In genomic region chr8:114810470-114810869, GRCm38 (mm10) we compare ENCODE assay signal across 22 mouse cellular contexts.
"Had no signal": no experiment of that assay in that cellular context is flagged by ENCODE, and none has a peak within 500 bp of the region (broad histone marks: within the 10 kb centered on the region; RNA-seq: fewer than 3 reads in every experiment).

No protein-coding gene starts in this region.

- H3K9ac ChIP-seq: liver, embryonic 15.5 days; liver, postnatal 0 days; lung, embryonic 15.5 days; midbrain, embryonic 13.5 days; neural tube, embryonic 13.5 days; neural tube, embryonic 15.5 days had no signal

- H3K36me3 ChIP-seq: liver, embryonic 15.5 days; lung, embryonic 15.5 days; midbrain, embryonic 13.5 days; neural tube, embryonic 13.5 days; neural tube, embryonic 15.5 days had no signal

- ATAC-seq: liver, postnatal 0 days; lung, postnatal 0 days; midbrain, embryonic 13.5 days; midbrain, embryonic 16.5 days had no signal

- H3K4me3 ChIP-seq: liver, embryonic 15.5 days; lung, embryonic 15.5 days; megakaryocyte, embryonic 14.5 days; midbrain, embryonic 13.5 days; myocyte; neural tube, embryonic 13.5 days; neural tube, embryonic 15.5 days had no signal

- H3K27me3 ChIP-seq: liver, embryonic 15.5 days; lung, embryonic 15.5 days; megakaryocyte, embryonic 14.5 days; midbrain, embryonic 13.5 days; neural tube, embryonic 13.5 days; neural tube, embryonic 15.5 days had no signal

- H3K9me3 ChIP-seq: liver, embryonic 15.5 days; lung, embryonic 15.5 days; midbrain, embryonic 13.5 days; neural tube, embryonic 13.5 days; neural tube, embryonic 15.5 days had no signal

- DNase-seq: liver, postnatal 0 days; lung, adult 2 months; lung, postnatal 14 days; lung, postnatal 36 days; retina, postnatal 1 day; right cerebral cortex, adult 18-20 months; right cerebral cortex, postnatal 25 days; right cerebral cortex, postnatal 4 days; thymus, adult 18-20 months; thymus, postnatal 14 days; thymus, postnatal 36 days had no signal

- H3K4me1 ChIP-seq: neural tube, embryonic 15.5 days had no signal

- H3K4me2 ChIP-seq: liver, embryonic 15.5 days; lung, embryonic 15.5 days; midbrain, embryonic 11.5 days; midbrain, embryonic 13.5 days; neural tube, embryonic 13.5 days; neural tube, embryonic 15.5 days had no signal

- H3K27ac ChIP-seq: liver, embryonic 15.5 days; lung, embryonic 15.5 days; macrophage; midbrain, embryonic 13.5 days; neural tube, embryonic 13.5 days; neural tube, embryonic 15.5 days had no signal
